In genomic region chr1:75168093-75168471, GRCm38 (mm10) we compare ENCODE assay signal across 8 mouse cellular contexts. TPM values are rescaled to one million over a fixed set of nuclear protein-coding genes. Genes with fewer than 3 reads are reported as not detected.
DNase-seq lines count a peak whose midpoint lies in the region; ATAC-seq lines count a peak whose summit lies in the region.

No protein-coding gene starts in this region.

- WGBS in kidney, embryonic 16.5 days, result 8% methylated on average over 7 of the region's 7 CpGs
- WGBS in embryonic facial prominence, embryonic 10.5 days, result 11% methylated on average over 7 of the region's 7 CpGs
- 7% methylated on average over 7 of the region's 7 CpGs for WGBS in hindbrain, embryonic 16.5 days
- 8% methylated on average over 7 of the region's 7 CpGs for WGBS in midbrain, embryonic 16.5 days

- DNase-seq in kidney, adult 8-10 months, result no peak
- no peak for DNase-seq in embryonic facial prominence, embryonic 10.5 days (ENCODE audit: low spot score)
- no peak for DNase-seq in layer of hippocampus, postnatal 25 days (ENCODE audit: extremely low spot score in 1 of 2, low spot score in 1 of 2)
- DNase-seq in layer of hippocampus, postnatal 14 days (ENCODE audit: low spot score in 2 of 2), result no peak
- no peak for DNase-seq in adrenal gland, postnatal 4 days (ENCODE audit: low spot score in 2 of 2)

- H3K4me2 ChIP-seq in kidney, embryonic 16.5 days (replicated peaks; ENCODE audit: low read depth, low read length), result peak overlapping the region; percentile 87
- H3K4me2 ChIP-seq in hindbrain, embryonic 16.5 days (ENCODE audit: low read length), result peak overlapping the region; percentile 84
- H3K4me2 ChIP-seq in midbrain, embryonic 16.5 days (ENCODE audit: low read length), result peak overlapping the region; percentile 85

- H3K4me1 ChIP-seq in kidney, embryonic 16.5 days (ENCODE audit: insufficient read depth, low read length), result peaks cover 10% of the 10 kb centered on the region
- peaks cover 15% of the 10 kb centered on the region for H3K4me1 ChIP-seq in embryonic facial prominence, embryonic 10.5 days
- peaks cover 15% of the 10 kb centered on the region for H3K4me1 ChIP-seq in hindbrain, embryonic 16.5 days (ENCODE audit: control insufficient read depth, insufficient read depth, low read depth, low read length)
- H3K4me1 ChIP-seq in midbrain, embryonic 16.5 days (ENCODE audit: control insufficient read depth, insufficient read depth, low read length), result peaks cover 9% of the 10 kb centered on the region

- H3K9me3 ChIP-seq in kidney, embryonic 16.5 days (ENCODE audit: low read length), result no peaks in the 10 kb centered on the region; the same call in 1 of the 2 replicates
- no peaks in the 10 kb centered on the region for H3K9me3 ChIP-seq in embryonic facial prominence, embryonic 10.5 days
- no peaks in the 10 kb centered on the region for H3K9me3 ChIP-seq in hindbrain, embryonic 16.5 days (ENCODE audit: control insufficient read depth, low read length)
- H3K9me3 ChIP-seq in midbrain, embryonic 16.5 days (replicated peaks; ENCODE audit: control insufficient read depth, low read length, poor library complexity, severe bottlenecking), result no peaks in the 10 kb centered on the region

- peak; percentile 40 for ATAC-seq in kidney, embryonic 16.5 days (ENCODE audit: low FRiP score, low TSS enrichment)
- ATAC-seq in hindbrain, embryonic 16.5 days, result peak; percentile 60
- ATAC-seq in midbrain, embryonic 16.5 days, result peak; percentile 73

- H3K36me3 ChIP-seq in kidney, embryonic 16.5 days (ENCODE audit: insufficient read depth, low read length), result peaks cover 16% of the 10 kb centered on the region
- H3K36me3 ChIP-seq in embryonic facial prominence, embryonic 10.5 days (replicated peaks), result peaks cover 34% of the 10 kb centered on the region
- peaks cover 22% of the 10 kb centered on the region for H3K36me3 ChIP-seq in hindbrain, embryonic 16.5 days (ENCODE audit: control insufficient read depth, insufficient read depth, low read length)
- H3K36me3 ChIP-seq in midbrain, embryonic 16.5 days (ENCODE audit: control insufficient read depth, insufficient read depth, low read length), result peaks cover 20% of the 10 kb centered on the region

- H3K27me3 ChIP-seq in kidney, embryonic 16.5 days (ENCODE audit: insufficient read depth, low read length), result no peaks in the 10 kb centered on the region; the same call in 1 of the 2 replicates
- no peaks in the 10 kb centered on the region for H3K27me3 ChIP-seq in embryonic facial prominence, embryonic 10.5 days (replicated peaks; ENCODE audit: low read depth, poor library complexity, severe bottlenecking)
- H3K27me3 ChIP-seq in hindbrain, embryonic 16.5 days (replicated peaks; ENCODE audit: control insufficient read depth, insufficient read depth, low read length), result no peaks in the 10 kb centered on the region
- no peaks in the 10 kb centered on the region; the same call in 1 of the 2 replicates for H3K27me3 ChIP-seq in midbrain, embryonic 16.5 days (ENCODE audit: control insufficient read depth, insufficient read depth, low read depth, low read length)

- H3K9ac ChIP-seq in kidney, embryonic 16.5 days (replicated peaks; ENCODE audit: low read length), result peak overlapping the region; percentile 72
- H3K9ac ChIP-seq in hindbrain, embryonic 16.5 days (ENCODE audit: low read depth, low read length), result peak overlapping the region; percentile 84
- H3K9ac ChIP-seq in midbrain, embryonic 16.5 days (ENCODE audit: low read depth, low read length), result peak overlapping the region; percentile 91

- peak overlapping the region; percentile 65 for H3K4me3 ChIP-seq in kidney, embryonic 16.5 days (ENCODE audit: low read length)
- peak overlapping the region; percentile 79 for H3K4me3 ChIP-seq in embryonic facial prominence, embryonic 10.5 days
- peak overlapping the region; percentile 77 for H3K4me3 ChIP-seq in hindbrain, embryonic 16.5 days (ENCODE audit: low read length)
- peak overlapping the region; percentile 82 for H3K4me3 ChIP-seq in midbrain, embryonic 16.5 days (ENCODE audit: low read depth, low read length)

- peak overlapping the region; percentile 68 for H3K27ac ChIP-seq in kidney, embryonic 16.5 days (ENCODE audit: low read length)
- peak overlapping the region; percentile 88 for H3K27ac ChIP-seq in embryonic facial prominence, embryonic 10.5 days (replicated peaks)
- peak overlapping the region; percentile 92 for H3K27ac ChIP-seq in hindbrain, embryonic 16.5 days (ENCODE audit: low read depth, low read length)
- peak overlapping the region; percentile 90 for H3K27ac ChIP-seq in midbrain, embryonic 16.5 days (ENCODE audit: low read length)

RNA-seq across cellular contexts. Expression of gene Zfand2b, which starts 0.4 kb away (rescaled TPM):
- 48.4 and 51.0 TPM in 2 replicates for polyA plus RNA-seq in kidney, embryonic 16.5 days (2015; fragmentation: Nextera tagmentation; extraction: Ambion mirVana)
- 32.6 and 33.6 TPM in 2 replicates for polyA plus RNA-seq in embryonic facial prominence, embryonic 10.5 days (2016; fragmentation: Nextera tagmentation; extraction: Ambion mirVana)
- polyA plus RNA-seq in hindbrain, embryonic 16.5 days (2015; fragmentation: Nextera tagmentation; extraction: Ambion mirVana), result 39.9 and 43.4 TPM in 2 replicates
- polyA plus RNA-seq in midbrain, embryonic 16.5 days (2015; fragmentation: Nextera tagmentation; extraction: Ambion mirVana), result 38.2 and 41.8 TPM in 2 replicates
- total RNA-seq in layer of hippocampus, postnatal 25 days (2021), result 10 to 100 TPM; 33.8 to 34.5 TPM
- 10 to 100 TPM; 30.9 to 32.7 TPM for total RNA-seq in layer of hippocampus, postnatal 14 days (2021)
- total RNA-seq in adrenal gland, postnatal 4 days (2021), result 10 to 100 TPM; 27.5 to 31.4 TPM

RNA-seq across cellular contexts. Expression of gene Abcb6, which starts 12.1 kb away (rescaled TPM):
- polyA plus RNA-seq in kidney, embryonic 16.5 days (2015; fragmentation: Nextera tagmentation; extraction: Ambion mirVana), result 36.4 and 37.2 TPM in 2 replicates
- polyA plus RNA-seq in embryonic facial prominence, embryonic 10.5 days (2016; fragmentation: Nextera tagmentation; extraction: Ambion mirVana), result 32.3 and 34.8 TPM in 2 replicates
- polyA plus RNA-seq in hindbrain, embryonic 16.5 days (2015; fragmentation: Nextera tagmentation; extraction: Ambion mirVana), result 53.9 and 57.6 TPM in 2 replicates
- polyA plus RNA-seq in midbrain, embryonic 16.5 days (2015; fragmentation: Nextera tagmentation; extraction: Ambion mirVana), result 57.1 and 57.7 TPM in 2 replicates
- 10 to 100 TPM; 25.2 to 28.0 TPM for total RNA-seq in layer of hippocampus, postnatal 25 days (2021)
- total RNA-seq in layer of hippocampus, postnatal 14 days (2021), result 10 to 100 TPM; 30.7 to 35.2 TPM
- total RNA-seq in adrenal gland, postnatal 4 days (2021), result 10 to 100 TPM; 42.1 TPM

RNA-seq across cellular contexts. Expression of gene Ankzf1, which starts 23.9 kb away (rescaled TPM):
- 29.2 and 30.1 TPM in 2 replicates for polyA plus RNA-seq in kidney, embryonic 16.5 days (2015; fragmentation: Nextera tagmentation; extraction: Ambion mirVana)
- polyA plus RNA-seq in embryonic facial prominence, embryonic 10.5 days (2016; fragmentation: Nextera tagmentation; extraction: Ambion mirVana), result 22.9 and 27.2 TPM in 2 replicates
- 26.9 and 27.8 TPM in 2 replicates for polyA plus RNA-seq in hindbrain, embryonic 16.5 days (2015; fragmentation: Nextera tagmentation; extraction: Ambion mirVana)
- polyA plus RNA-seq in midbrain, embryonic 16.5 days (2015; fragmentation: Nextera tagmentation; extraction: Ambion mirVana), result 27.2 and 29.5 TPM in 2 replicates
- 10 to 100 TPM; 19.4 to 24.0 TPM for total RNA-seq in layer of hippocampus, postnatal 25 days (2021)
- total RNA-seq in layer of hippocampus, postnatal 14 days (2021), result 10 to 100 TPM; 19.5 to 21.1 TPM
- total RNA-seq in adrenal gland, postnatal 4 days (2021), result 10 to 100 TPM; 23.0 to 27.3 TPM

RNA-seq across cellular contexts. Expression of gene Atg9a, which starts 23.9 kb away (rescaled TPM):
- polyA plus RNA-seq in kidney, embryonic 16.5 days (2015; fragmentation: Nextera tagmentation; extraction: Ambion mirVana), result 33.0 and 36.0 TPM in 2 replicates
- 20.7 and 21.8 TPM in 2 replicates for polyA plus RNA-seq in embryonic facial prominence, embryonic 10.5 days (2016; fragmentation: Nextera tagmentation; extraction: Ambion mirVana)
- 62.1 and 70.5 TPM in 2 replicates for polyA plus RNA-seq in hindbrain, embryonic 16.5 days (2015; fragmentation: Nextera tagmentation; extraction: Ambion mirVana)
- polyA plus RNA-seq in midbrain, embryonic 16.5 days (2015; fragmentation: Nextera tagmentation; extraction: Ambion mirVana), result 59.0 and 60.8 TPM in 2 replicates
- 100 to 1,000 TPM; 119 to 121 TPM for total RNA-seq in layer of hippocampus, postnatal 25 days (2021)
- total RNA-seq in layer of hippocampus, postnatal 14 days (2021), result 100 to 1,000 TPM; 110 to 115 TPM
- 10 to 100 TPM; 38.0 to 41.8 TPM for total RNA-seq in adrenal gland, postnatal 4 days (2021)

RNA-seq across cellular contexts. Expression of gene Retreg2, which starts 25.5 kb away (rescaled TPM):
- 56.3 and 59.8 TPM in 2 replicates for polyA plus RNA-seq in kidney, embryonic 16.5 days (2015; fragmentation: Nextera tagmentation; extraction: Ambion mirVana)
- 32.1 and 35.8 TPM in 2 replicates for polyA plus RNA-seq in embryonic facial prominence, embryonic 10.5 days (2016; fragmentation: Nextera tagmentation; extraction: Ambion mirVana)
- 139 and 144 TPM in 2 replicates for polyA plus RNA-seq in hindbrain, embryonic 16.5 days (2015; fragmentation: Nextera tagmentation; extraction: Ambion mirVana)
- 134 and 138 TPM in 2 replicates for polyA plus RNA-seq in midbrain, embryonic 16.5 days (2015; fragmentation: Nextera tagmentation; extraction: Ambion mirVana)
- total RNA-seq in layer of hippocampus, postnatal 25 days (2021), result 100 to 1,000 TPM; 172 to 177 TPM
- 100 to 1,000 TPM; 143 to 148 TPM for total RNA-seq in layer of hippocampus, postnatal 14 days (2021)
- total RNA-seq in adrenal gland, postnatal 4 days (2021), result 10 to 100 TPM; 90.3 to 92.2 TPM
